Mouse (Mus musculus) midbrain, embryonic 13.5 days (tissue): Measurements from ENCODE around the gene Gramd1b. TPM values are rescaled to one million over a fixed set of nuclear protein-coding genes. Genes with fewer than 3 reads are reported as not detected.
A peak's percentile ranks its signal among the peaks of the same experiment; 100 is the strongest.

Experiments used
- ATAC-seq: fragments of 200-750 bp; cut with Nextera tagmentation; 2 replicates; pipeline ENCODE4 v1.8.0; 2017; ENCODE audit warnings: mild to moderate bottlenecking, moderate TSS enrichment, moderate library complexity
- H3K27ac ChIP-seq: fragments of 300-500 bp; sonication (generic); 2 replicates; pipeline ENCODE4 v1.5.1; 2015; ENCODE audit warnings: inconsistent platforms, mild to moderate bottlenecking, moderate library complexity
- H3K27me3 ChIP-seq: fragments of 300-500 bp; sonication (generic); 2 replicates; pipeline ENCODE4 v1.6.1; 2015; ENCODE audit warnings: mild to moderate bottlenecking, inconsistent platforms
- H3K36me3 ChIP-seq: fragments of 300-500 bp; sonication (generic); 2 replicates; pipeline ENCODE4 v1.6.1; 2015; ENCODE audit warnings: mild to moderate bottlenecking, inconsistent platforms
- H3K4me1 ChIP-seq: fragments of 300-500 bp; sonication (generic); replicated peaks from 2 replicates; pipeline ENCODE4 v1.6.1; 2015; ENCODE audit warnings: inconsistent platforms
- H3K4me2 ChIP-seq: fragments of 300-500 bp; sonication (generic); replicated peaks from 2 replicates; pipeline ENCODE4 v1.6.1; 2015; ENCODE audit warnings: moderate library complexity, mild to moderate bottlenecking, inconsistent platforms
- H3K4me3 ChIP-seq: fragments of 300-500 bp; sonication (generic); replicated peaks from 2 replicates; pipeline ENCODE4 v1.5.1; 2015; ENCODE audit warnings: mild to moderate bottlenecking, inconsistent platforms
- H3K9ac ChIP-seq: fragments of 300-500 bp; sonication (generic); replicated peaks from 2 replicates; pipeline ENCODE4 v1.6.1; 2015; ENCODE audit warnings: mild to moderate bottlenecking, inconsistent platforms
- H3K9me3 ChIP-seq: fragments of 300-500 bp; sonication (generic); 2 replicates; pipeline ENCODE4 v1.6.1; 2016; ENCODE audit warnings: mild to moderate bottlenecking, inconsistent platforms
- WGBS: fragments of 180-500 bp; shearing (Covaris S2); methylation state at CpG from one replicate; pipeline ENCODE4 v1.1.7; 2015; 5-methylcytosine and 5-hydroxymethylcytosine counted together
- polyA plus RNA-seq: library from polyadenylated mRNA; unstranded; fragments of >200 nt; fragmentation: Nextera tagmentation; extraction: Ambion mirVana; gene quantifications from 2 replicates; pipeline ENCODE4 v1.2.1, GENCODE M21; 2015

Gene Gramd1b
- 8.1 and 8.2 TPM in 2 replicates for polyA plus RNA-seq

DNA sequence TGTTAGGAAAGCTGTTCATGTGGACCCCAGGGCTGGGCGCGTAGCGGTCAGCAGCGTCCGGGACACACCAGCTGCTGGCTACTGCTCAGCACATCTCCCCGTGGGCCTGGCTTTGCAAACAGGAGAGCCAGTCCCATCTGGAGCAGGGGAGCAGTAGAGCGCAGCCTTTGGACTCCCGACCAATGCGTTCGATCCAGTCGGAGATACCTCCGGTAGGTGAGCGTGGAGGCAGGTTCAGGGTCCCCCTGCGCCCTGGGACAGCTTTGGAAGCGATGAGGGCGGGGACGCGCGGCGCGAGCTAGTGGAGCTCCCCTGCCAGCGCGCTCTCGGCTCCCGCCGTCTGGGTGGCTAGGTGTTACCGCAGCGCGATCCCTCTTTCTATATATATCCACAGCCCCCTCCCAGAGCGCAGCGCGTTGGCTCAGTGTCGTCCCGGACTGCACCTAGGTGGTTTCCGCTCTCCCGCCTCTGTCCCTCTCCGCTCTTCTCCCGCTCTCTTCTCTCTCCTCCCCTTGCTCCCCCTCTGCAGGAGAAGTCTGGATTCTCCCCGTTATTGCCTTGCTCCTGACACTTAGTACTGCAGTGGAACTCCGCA lies at the start of gene Gramd1b:
TSS of gene Gramd1b (minus strand) at position 357 of the 595 bp plus-strand sequence.
- Histone ChIP-seq H3K4me3 (peak within 1 kb of the TSS; percentile 51), H3K36me3 (no peaks in the 10 kb centered on the region), H3K4me2 (peak within 1 kb of the TSS; percentile 69), H3K27ac (no peak within 1 kb of the TSS), H3K4me1 (peaks cover 4% of the 10 kb centered on the region; the same call in 1 of the 2 replicates), H3K9ac (peak within 1 kb of the TSS; percentile 70), H3K27me3 (peaks cover 13% of the 10 kb centered on the region; the same call in 1 of the 2 replicates), H3K9me3 (no peaks in the 10 kb centered on the region)
- ATAC-seq = peak; percentile 86
- under 1% methylated on average over 39 of the region's 40 CpGs for WGBS

DNA sequence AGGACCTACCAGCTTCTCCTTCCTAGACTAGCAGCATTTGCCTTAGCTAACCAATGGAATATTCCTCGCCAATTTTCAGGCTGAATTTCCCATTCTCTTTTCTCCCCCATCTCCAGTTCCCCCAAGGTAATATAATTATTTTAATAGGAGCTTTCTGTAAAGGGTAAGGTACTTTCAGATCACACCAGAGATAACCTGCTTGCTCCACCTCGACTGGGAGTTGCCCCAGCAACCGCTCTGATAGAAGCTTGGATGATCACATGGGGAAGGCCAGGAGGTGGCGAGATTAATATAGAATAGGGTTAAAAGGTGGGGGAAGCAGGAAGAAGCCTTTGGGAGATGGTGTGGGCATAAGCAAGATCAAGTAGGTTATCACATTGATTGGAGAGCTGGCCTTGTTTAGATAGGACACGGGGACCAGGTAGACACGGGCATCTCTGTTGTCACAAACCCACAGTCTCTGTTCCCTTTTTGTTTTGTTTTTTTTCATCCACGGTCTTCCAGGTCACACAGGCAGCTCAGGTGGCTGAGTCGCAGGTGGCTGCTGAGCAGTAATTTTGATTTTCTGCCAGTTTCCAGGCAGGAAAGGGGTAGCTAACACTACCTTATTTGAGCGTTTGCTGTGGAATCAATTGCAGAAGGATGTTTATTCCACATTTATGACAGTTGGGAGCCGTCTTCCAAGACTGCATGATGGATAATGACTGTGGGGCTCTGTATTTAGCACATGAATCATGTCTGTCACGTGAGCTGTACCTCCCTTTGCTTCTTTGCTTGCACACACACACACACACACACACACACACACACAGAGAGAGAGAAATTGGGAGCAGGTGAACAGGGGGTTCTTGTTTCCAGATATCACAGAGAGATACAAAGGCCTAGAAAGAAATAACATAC lies 47.8 kb upstream of the Gramd1b start:
- Histone ChIP-seq H3K9me3 (no peaks in the 10 kb centered on the region), H3K4me2 (no peak overlapping the region), H3K36me3 (no peaks in the 10 kb centered on the region), H3K27ac (no peak overlapping the region), H3K27me3 (no peaks in the 10 kb centered on the region), H3K4me1 (0 out of 2 replicates have a peak, but pooled peaks cover 9% of the 10 kb centered on the region), H3K4me3 (no peak overlapping the region), H3K9ac (no peak overlapping the region)
- WGBS = 72% methylated on average over 11 of the region's 11 CpGs
- ATAC-seq = no peak

DNA sequence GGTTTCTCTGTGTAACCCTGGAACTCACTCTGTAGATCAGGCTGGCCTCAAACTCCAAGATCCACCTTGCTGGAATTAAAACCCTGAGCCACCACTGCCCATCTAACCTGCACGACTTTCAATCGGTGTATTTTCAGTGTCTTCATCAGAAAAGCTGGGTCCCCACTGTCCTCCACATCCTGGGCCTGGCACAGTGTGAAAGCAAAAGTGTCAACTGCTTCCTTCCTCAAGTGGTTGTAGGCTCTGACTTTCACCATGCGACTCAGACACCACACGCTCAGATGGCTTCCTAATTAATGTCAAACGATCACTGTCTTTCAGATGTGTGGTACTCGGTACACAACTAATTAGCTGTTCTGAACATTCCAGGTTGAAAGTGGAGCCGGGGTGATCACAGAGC lies 45.9 kb upstream of the Gramd1b start:
- 81% methylated on average over 7 of the region's 7 CpGs for WGBS
- Histone ChIP-seq H3K36me3 (no peaks in the 10 kb centered on the region), H3K27me3 (no peaks in the 10 kb centered on the region), H3K4me2 (no peak overlapping the region), H3K4me3 (no peak overlapping the region), H3K27ac (no peak overlapping the region), H3K9ac (no peak overlapping the region), H3K4me1 (0 out of 2 replicates have a peak, but pooled peaks cover 9% of the 10 kb centered on the region), H3K9me3 (no peaks in the 10 kb centered on the region)
- ATAC-seq = no peak

DNA sequence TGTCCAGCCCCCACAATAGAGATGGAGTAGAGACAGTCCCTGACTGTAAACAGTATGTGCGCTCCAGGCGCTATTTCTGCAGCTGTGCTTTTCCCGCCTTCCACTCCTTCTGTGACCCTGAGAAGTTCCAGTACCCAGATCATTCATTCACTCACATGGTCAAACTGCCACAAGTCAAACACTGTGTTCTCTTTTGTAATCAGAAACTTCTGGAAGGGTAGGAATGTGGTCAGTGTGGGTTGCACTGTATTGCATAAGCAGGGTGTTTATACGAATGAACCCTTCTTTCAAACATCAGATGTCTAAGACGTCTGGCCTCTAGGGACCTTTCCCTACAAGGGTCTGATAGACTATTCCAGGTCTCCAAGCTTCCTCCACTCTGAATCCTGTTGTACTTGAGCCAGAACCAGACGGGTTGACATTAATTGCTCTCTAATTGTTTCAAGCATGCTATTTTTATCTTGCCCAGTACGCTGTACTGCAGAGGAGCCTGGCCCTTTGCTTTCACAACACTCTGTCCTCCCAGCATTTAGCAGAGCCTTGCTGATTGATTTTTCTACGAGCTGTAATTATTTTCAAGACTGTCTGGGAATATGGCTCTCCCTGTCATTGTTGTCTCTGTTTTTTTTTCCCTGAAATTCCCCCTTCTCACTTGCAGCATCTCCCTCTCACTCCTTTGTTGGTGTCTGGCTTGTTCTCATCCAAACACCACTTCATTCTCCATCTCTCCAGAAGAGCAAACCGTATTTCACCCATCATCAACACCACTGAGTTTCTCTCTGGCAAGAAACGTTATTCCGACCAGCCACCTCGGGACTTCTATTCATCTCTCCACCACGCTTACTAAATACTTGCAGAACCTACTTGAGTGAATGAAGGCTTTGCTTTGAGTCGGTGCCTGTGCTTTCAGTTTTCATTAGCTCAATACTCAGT lies 44.1 kb upstream of the Gramd1b start:
- H3K4me3 ChIP-seq = no peak overlapping the region
- no peak overlapping the region for H3K9ac ChIP-seq
- H3K4me1 ChIP-seq = 0 out of 2 replicates have a peak, but pooled peaks cover 9% of the 10 kb centered on the region
- H3K27ac ChIP-seq = no peak overlapping the region; the same call in 1 of the 2 replicates
- H3K9me3 ChIP-seq = no peaks in the 10 kb centered on the region
- ATAC-seq = no peak
- no peaks in the 10 kb centered on the region for H3K36me3 ChIP-seq
- H3K27me3 ChIP-seq = no peaks in the 10 kb centered on the region
- no peak overlapping the region for H3K4me2 ChIP-seq
- 78% methylated on average over 14 of the region's 14 CpGs for WGBS

DNA sequence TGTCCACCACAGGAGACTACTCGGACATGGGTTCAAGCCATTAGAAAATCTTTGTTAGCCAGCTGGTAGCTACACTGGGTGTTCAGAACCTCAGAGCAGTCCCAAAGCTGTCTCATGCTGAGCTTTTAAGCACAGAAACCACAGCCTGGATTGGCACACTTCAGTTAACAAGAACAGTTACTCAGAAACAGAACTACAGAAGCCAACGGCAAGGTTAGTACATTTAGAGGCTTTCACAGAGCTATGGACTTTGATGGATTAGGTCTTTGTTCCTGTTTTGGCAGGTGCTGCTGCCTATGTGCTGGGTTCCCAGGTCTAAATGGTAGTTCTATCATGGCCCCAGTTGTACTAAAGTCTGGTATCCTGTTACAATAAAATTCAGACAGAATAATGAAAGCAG lies 40.1 kb upstream of the Gramd1b start:
- no peaks in the 10 kb centered on the region for H3K4me1 ChIP-seq
- H3K36me3 ChIP-seq = no peaks in the 10 kb centered on the region
- H3K4me2 ChIP-seq = no peak overlapping the region
- WGBS = 55% methylated on average over 2 of the region's 2 CpGs
- no peak overlapping the region for H3K4me3 ChIP-seq
- no peaks in the 10 kb centered on the region for H3K27me3 ChIP-seq
- H3K27ac ChIP-seq = no peak overlapping the region
- no peak overlapping the region for H3K9ac ChIP-seq
- no peaks in the 10 kb centered on the region for H3K9me3 ChIP-seq
- no peak for ATAC-seq

DNA sequence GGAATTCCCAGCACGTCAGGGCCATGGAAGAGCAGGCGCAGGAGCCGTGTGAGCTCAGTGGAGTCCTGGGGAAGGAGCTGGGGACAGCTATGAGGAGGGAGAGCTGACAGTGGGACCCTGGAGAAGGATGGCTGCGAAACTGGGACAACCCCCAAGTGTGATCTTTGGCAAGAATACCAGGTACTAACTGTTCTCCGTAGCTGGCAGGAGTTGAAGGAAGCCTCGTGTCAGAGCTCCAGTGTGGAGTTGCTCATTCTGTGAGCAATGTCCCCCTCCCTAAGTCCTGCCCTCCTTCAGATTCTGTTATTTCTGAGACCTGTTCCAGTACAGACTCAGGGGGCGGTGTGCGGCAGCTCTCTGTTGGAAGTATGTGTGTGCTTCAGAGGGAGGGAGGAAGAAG lies 36.9 kb upstream of the Gramd1b start:
- ATAC-seq = no peak
- Histone ChIP-seq H3K36me3 (no peaks in the 10 kb centered on the region), H3K27ac (no peak overlapping the region), H3K4me2 (no peak overlapping the region), H3K9me3 (no peaks in the 10 kb centered on the region), H3K4me3 (no peak overlapping the region), H3K4me1 (no peaks in the 10 kb centered on the region), H3K9ac (no peak overlapping the region), H3K27me3 (no peaks in the 10 kb centered on the region)
- 79% methylated on average over 8 of the region's 8 CpGs for WGBS

DNA sequence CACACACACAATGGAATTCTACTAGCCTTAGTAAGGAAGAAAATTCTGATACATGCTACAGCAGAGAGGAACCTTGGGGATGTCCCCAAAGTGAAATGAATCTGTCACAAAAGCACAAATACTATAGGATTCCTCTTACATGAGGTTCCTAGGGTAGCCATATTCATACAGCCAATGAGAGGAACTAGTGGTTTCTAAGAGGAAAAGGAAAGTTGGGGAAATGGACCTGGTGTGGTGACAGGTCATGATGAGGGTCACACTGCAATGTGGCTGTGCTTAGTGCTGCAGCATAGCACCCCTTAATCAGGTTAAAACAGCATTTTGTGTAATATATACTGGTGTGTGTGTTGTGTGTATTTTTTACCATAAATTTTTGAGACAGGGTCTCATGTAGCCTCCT lies 32.6 kb upstream of the Gramd1b start:
- no peak for ATAC-seq
- Histone ChIP-seq H3K36me3 (no peaks in the 10 kb centered on the region), H3K9ac (no peak overlapping the region), H3K4me1 (no peaks in the 10 kb centered on the region), H3K27me3 (no peaks in the 10 kb centered on the region), H3K9me3 (no peaks in the 10 kb centered on the region), H3K4me3 (no peak overlapping the region), H3K4me2 (no peak overlapping the region), H3K27ac (no peak overlapping the region)

DNA sequence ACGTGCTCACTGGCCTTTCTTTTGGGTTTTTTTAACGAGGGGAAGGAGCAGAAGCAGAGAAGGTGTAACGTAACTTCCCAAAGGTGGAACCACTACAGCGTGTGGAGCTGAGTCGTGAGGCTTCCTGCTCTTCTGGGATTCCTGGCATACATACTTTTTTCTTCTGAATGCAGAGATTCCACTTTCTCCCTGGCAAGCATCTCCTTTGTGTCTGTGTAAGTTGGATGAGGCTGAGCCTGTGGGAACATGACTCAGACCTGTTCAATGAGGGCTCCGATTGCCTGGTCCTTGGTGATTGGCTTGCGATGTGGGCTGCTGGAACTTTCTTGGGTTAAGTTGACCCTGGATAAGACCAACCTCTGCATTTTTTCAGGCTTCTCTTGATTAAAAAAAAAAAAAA lies 28.5 kb upstream of the Gramd1b start:
- 88% methylated on average over 7 of the region's 7 CpGs for WGBS
- Histone ChIP-seq H3K9me3 (no peaks in the 10 kb centered on the region), H3K36me3 (no peaks in the 10 kb centered on the region), H3K4me3 (no peak overlapping the region), H3K9ac (no peak overlapping the region), H3K27me3 (no peaks in the 10 kb centered on the region), H3K4me2 (no peak overlapping the region), H3K4me1 (no peaks in the 10 kb centered on the region), H3K27ac (no peak overlapping the region)
- ATAC-seq = no peak

DNA sequence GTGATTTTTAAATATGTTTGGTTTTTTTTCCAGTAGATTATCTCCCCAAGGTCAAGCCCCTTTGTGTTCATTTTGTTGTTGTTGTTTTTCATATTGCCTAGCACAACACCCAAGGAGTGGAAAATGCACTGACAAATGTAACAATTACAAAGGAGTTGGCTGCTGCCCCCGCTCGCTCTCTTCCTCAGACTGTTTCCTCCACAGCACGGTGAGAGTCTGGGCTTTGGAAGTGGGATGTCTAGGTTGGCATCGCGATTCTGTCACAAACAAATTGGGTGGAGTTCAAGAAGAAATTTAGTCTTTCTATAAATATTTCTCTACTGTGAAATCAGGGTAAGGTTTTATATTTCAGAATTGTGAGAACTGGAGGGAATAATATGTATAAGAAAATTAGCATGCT lies 26.6 kb upstream of the Gramd1b start:
- 91% methylated on average over 5 of the region's 5 CpGs for WGBS
- Histone ChIP-seq H3K27me3 (no peaks in the 10 kb centered on the region), H3K27ac (no peak overlapping the region), H3K4me1 (no peaks in the 10 kb centered on the region), H3K4me2 (no peak overlapping the region), H3K4me3 (no peak overlapping the region), H3K9me3 (no peaks in the 10 kb centered on the region), H3K36me3 (no peaks in the 10 kb centered on the region), H3K9ac (no peak overlapping the region)
- ATAC-seq = no peak

DNA sequence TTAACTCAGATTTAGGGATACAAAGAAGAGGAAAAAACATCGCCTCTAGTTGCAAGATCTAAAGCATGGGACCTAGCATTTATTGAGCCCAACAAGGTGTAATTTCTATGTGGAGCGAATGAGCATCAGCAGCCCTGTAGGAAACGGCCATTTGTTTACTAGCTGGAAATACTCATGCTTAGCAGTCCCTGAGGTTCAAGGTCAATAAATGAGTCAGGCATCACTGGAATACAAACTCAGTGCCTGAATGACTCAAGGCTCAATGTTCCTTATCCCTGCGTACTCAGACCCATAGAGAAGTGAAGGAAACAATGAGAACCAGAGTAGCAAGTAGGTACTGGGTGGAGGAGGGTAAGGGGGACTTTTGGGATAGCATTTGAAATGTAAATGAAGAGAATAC lies 25.2 kb upstream of the Gramd1b start:
- H3K4me3 ChIP-seq = no peak overlapping the region
- WGBS = 73% methylated on average over 4 of the region's 4 CpGs
- no peaks in the 10 kb centered on the region for H3K27me3 ChIP-seq
- H3K4me2 ChIP-seq = no peak overlapping the region
- no peaks in the 10 kb centered on the region for H3K36me3 ChIP-seq
- no peaks in the 10 kb centered on the region for H3K4me1 ChIP-seq
- no peak for ATAC-seq
- no peak overlapping the region for H3K9ac ChIP-seq
- H3K9me3 ChIP-seq = no peaks in the 10 kb centered on the region
- no peak overlapping the region for H3K27ac ChIP-seq

DNA sequence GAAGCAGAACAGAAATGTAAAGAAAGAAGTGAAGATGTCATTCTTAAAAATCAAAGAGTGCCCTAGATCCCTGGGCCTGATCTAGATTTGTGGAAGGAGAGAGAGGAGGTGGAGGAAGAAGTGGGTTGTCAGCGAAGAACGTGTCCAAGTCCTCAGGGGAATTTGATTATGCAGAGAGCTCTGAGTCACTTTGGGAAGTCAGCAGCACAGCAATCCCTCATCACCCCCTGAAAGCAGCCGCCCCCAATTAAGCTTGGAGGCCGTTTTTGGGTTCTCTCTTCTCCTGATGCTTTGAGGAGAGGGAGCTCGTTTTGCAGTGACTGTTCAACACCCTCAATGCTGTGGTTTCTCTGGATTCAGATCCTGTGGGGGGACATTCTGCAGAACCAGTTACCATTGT lies 24.1 kb upstream of the Gramd1b start:
- no peak for ATAC-seq
- 72% methylated on average over 5 of the region's 5 CpGs for WGBS
- no peak overlapping the region for H3K9ac ChIP-seq

DNA sequence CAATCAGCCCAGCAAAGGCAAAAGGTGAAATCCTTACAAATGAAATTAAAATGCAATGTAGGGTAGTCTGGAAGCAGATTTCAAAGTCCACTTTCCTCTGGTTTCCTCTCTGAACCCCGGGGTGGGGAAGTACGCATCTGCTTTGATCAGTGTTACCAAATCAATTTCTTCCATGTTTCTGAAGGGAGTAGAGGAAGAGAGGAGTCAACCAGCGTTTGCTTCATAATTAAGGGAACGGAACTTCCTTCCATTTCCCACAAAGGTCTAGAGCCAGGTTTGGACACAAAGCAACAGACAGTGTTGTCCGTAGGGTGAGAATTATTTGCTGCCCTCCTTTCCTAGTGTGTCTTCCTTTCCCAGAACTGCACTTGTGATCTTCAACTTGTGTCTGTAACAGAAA lies 16.7 kb upstream of the Gramd1b start:
- 89% methylated on average over 5 of the region's 5 CpGs for WGBS
- H3K27me3 ChIP-seq = no peaks in the 10 kb centered on the region
- H3K27ac ChIP-seq = no peak overlapping the region
- no peak overlapping the region for H3K4me2 ChIP-seq
- no peaks in the 10 kb centered on the region for H3K9me3 ChIP-seq
- ATAC-seq = no peak
- no peak overlapping the region for H3K9ac ChIP-seq
- H3K4me1 ChIP-seq = no peaks in the 10 kb centered on the region
- H3K4me3 ChIP-seq = no peak overlapping the region
- no peaks in the 10 kb centered on the region for H3K36me3 ChIP-seq

More for the DNA sequence above, 24.1 kb upstream of the Gramd1b start:
- no peak overlapping the region for H3K4me2 ChIP-seq
- no peaks in the 10 kb centered on the region for H3K27me3 ChIP-seq
- no peak overlapping the region for H3K27ac ChIP-seq
- no peaks in the 10 kb centered on the region for H3K9me3 ChIP-seq
- H3K36me3 ChIP-seq = no peaks in the 10 kb centered on the region
- H3K4me1 ChIP-seq = no peaks in the 10 kb centered on the region
- no peak overlapping the region for H3K4me3 ChIP-seq
